Mouse (Mus musculus) olfactory bulb, adult 2 months (tissue): Measurements from ENCODE around the gene Hdac6.
"Not testable (repeated sequence)": the region's sequence is repeated elsewhere in the genome, so short reads cannot be mapped to it uniquely, and the experiment has no call there.

Experiments
- CTCF ChIP-seq: fragments of 200-500 bp; IDR thresholded peaks from 2 replicates; pipeline ENCODE4 v1.5.1; 2012; ENCODE audit warnings: low read depth, mild to moderate bottlenecking, low read length, moderate library complexity; ENCODE audit not compliant: insufficient read depth
- POLR2A ChIP-seq: fragments of 200-500 bp; IDR thresholded peaks from 2 replicates; pipeline ENCODE4 v1.6.1; 2012; ENCODE audit warnings: mild to moderate bottlenecking, low read depth, low read length, moderate library complexity; ENCODE audit not compliant: insufficient read depth

GRCm38 (mm10) chrX:7917960-7918359 is 29.7 kb downstream of the Hdac6 start:
- not testable (repeated sequence) for TF ChIP-seq CTCF, POLR2A
